Mouse (Mus musculus): ENCODE results near the gene Olfr447. TPM values are rescaled to one million over a fixed set of nuclear protein-coding genes. Genes with fewer than 3 reads are reported as not detected.
A peak's percentile ranks its signal among the peaks of the same experiment; 100 is the strongest.

Gene Olfr447
- not detected in 2 replicates for polyA plus RNA-seq (2015; fragmentation: Nextera tagmentation; extraction: Ambion mirVana)

DNA sequence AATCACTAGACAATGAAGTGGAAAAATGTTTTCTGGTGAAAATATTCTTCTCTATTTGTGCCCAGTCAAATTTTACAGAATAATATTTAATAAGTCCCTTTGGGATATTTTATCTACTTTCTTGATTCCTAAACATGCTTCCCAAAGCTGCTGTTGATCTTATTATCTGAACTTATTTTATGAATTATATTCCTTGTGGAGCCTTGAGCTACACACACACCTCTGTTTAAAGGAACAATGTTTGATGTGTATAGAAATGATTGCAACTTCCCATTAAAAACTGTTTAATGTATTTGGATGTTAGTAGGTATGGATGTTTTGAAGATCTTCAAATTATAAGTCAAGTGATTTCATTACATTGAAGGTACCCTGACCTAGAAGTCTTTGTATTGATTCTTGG, at the start of gene Olfr447:
Olfr447 (plus strand) TSS at position 301 of the 400 bp plus-strand sequence.
- ATAC-seq (replicated peaks) = no peak
- no peak within 1 kb of the TSS for H3K27ac ChIP-seq (replicated peaks)
- no peaks in the 10 kb centered on the region for H3K27me3 ChIP-seq
- no peak within 1 kb of the TSS for H3K4me2 ChIP-seq (replicated peaks)
- H3K4me3 ChIP-seq = no peak within 1 kb of the TSS
- no peaks in the 10 kb centered on the region for H3K36me3 ChIP-seq
- no peaks in the 10 kb centered on the region for H3K4me1 ChIP-seq
- H3K9me3 ChIP-seq = no peaks in the 10 kb centered on the region
- H3K9ac ChIP-seq (replicated peaks) = no peak within 1 kb of the TSS

GRCm38 (mm10) chr6:42860222-42860819, 48.4 kb upstream of the Olfr447 start:
- H3K27ac ChIP-seq (replicated peaks) = no peak overlapping the region
- H3K4me2 ChIP-seq (replicated peaks) = no peak overlapping the region
- H3K9ac ChIP-seq (replicated peaks) = no peak overlapping the region
- ATAC-seq (replicated peaks) = peak; percentile 77
- no peaks in the 10 kb centered on the region for H3K36me3 ChIP-seq
- H3K4me1 ChIP-seq = no peaks in the 10 kb centered on the region
- H3K4me3 ChIP-seq = no peak overlapping the region
- H3K9me3 ChIP-seq = no peaks in the 10 kb centered on the region
- WGBS = 14% methylated on average over 4 of the region's 4 CpGs
- H3K27me3 ChIP-seq = no peaks in the 10 kb centered on the region

- no peak for ATAC-seq (replicated peaks)
- Histone ChIP-seq H3K4me2 (replicated peaks) (no peak overlapping the region), H3K27ac (replicated peaks) (no peak overlapping the region), H3K4me1 (no peaks in the 10 kb centered on the region), H3K4me3 (no peak overlapping the region), H3K9ac (replicated peaks) (no peak overlapping the region), H3K9me3 (no peaks in the 10 kb centered on the region), H3K36me3 (no peaks in the 10 kb centered on the region), H3K27me3 (no peaks in the 10 kb centered on the region)
- WGBS = 70% methylated on average over 3 of the region's 3 CpGs
Observed at GRCm38 (mm10) chr6:42869695-42870094, 39.0 kb upstream of the Olfr447 start.

GRCm38 (mm10) chr6:42876323-42876722, 32.4 kb upstream of the Olfr447 start:
- no peak overlapping the region for H3K4me2 ChIP-seq (replicated peaks)
- H3K9me3 ChIP-seq = no peaks in the 10 kb centered on the region
- H3K4me3 ChIP-seq = no peak overlapping the region
- no peak overlapping the region for H3K9ac ChIP-seq (replicated peaks)
- H3K27ac ChIP-seq (replicated peaks) = no peak overlapping the region
- H3K36me3 ChIP-seq = no peaks in the 10 kb centered on the region
- no peaks in the 10 kb centered on the region for H3K27me3 ChIP-seq
- no peak for ATAC-seq (replicated peaks)
- no peaks in the 10 kb centered on the region for H3K4me1 ChIP-seq

DNA sequence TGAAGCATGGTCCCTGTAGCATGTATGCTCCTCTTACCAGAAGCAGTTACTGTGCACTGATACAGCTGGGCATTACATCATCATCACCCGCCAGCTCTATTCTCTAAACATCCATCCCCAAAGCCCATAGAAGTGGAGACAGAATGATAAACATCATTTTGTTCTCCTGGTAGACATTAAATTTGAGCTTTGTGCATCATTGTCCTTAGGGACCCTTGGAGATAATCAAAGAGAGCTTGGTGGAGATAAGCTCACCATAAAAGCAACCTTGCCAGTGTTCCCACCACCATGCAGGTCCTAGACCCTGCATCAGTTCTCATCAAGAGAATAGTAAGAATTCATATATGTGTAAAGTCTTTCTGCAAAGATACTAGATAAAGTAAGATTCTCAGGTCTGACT, 18.5 kb upstream of the Olfr447 start, which contains the start of gene Olfr448:
Olfr448 (plus strand) TSS at position 301 of the 400 bp plus-strand sequence.
- no peak within 1 kb of the TSS for H3K9ac ChIP-seq (replicated peaks)
- 100% methylated on average over 1 of the region's 1 CpGs for WGBS

DNA sequence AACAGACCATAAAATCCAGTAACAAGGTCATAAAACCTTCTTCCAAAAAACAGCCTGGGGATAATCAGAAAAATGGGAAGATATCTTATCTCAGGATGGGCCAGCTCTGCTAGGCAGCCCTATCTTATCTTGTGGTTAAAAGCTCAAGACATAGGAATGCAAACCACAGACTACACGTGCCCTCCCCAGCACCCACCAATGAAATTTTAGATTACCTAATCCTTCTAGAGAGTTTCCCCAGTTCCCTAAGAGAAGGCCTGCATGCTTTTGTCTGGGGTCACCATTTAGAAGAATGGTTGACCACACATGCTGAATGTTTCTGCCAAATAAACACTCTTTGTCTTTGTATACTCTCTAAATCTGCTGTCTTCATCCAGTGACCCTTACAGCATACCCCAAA, 8.3 kb upstream of the Olfr447 start:
- ATAC-seq (replicated peaks) = no peak
- 9% methylated on average over 1 of the region's 1 CpGs for WGBS
- Histone ChIP-seq H3K27ac (replicated peaks) (no peak overlapping the region), H3K4me3 (no peak overlapping the region), H3K4me2 (replicated peaks) (no peak overlapping the region), H3K4me1 (no peaks in the 10 kb centered on the region), H3K9ac (replicated peaks) (no peak overlapping the region), H3K36me3 (no peaks in the 10 kb centered on the region), H3K27me3 (no peaks in the 10 kb centered on the region), H3K9me3 (no peaks in the 10 kb centered on the region)

More for the DNA sequence above, 18.5 kb upstream of the Olfr447 start, which contains the start of gene Olfr448:
- H3K4me2 ChIP-seq (replicated peaks) = no peak within 1 kb of the TSS
- H3K27ac ChIP-seq (replicated peaks) = no peak within 1 kb of the TSS
- no peak within 1 kb of the TSS for H3K4me3 ChIP-seq
- ATAC-seq (replicated peaks) = no peak
- H3K27me3 ChIP-seq = no peaks in the 10 kb centered on the region
- no peaks in the 10 kb centered on the region for H3K4me1 ChIP-seq
- no peaks in the 10 kb centered on the region for H3K9me3 ChIP-seq
- H3K36me3 ChIP-seq = no peaks in the 10 kb centered on the region

DNA sequence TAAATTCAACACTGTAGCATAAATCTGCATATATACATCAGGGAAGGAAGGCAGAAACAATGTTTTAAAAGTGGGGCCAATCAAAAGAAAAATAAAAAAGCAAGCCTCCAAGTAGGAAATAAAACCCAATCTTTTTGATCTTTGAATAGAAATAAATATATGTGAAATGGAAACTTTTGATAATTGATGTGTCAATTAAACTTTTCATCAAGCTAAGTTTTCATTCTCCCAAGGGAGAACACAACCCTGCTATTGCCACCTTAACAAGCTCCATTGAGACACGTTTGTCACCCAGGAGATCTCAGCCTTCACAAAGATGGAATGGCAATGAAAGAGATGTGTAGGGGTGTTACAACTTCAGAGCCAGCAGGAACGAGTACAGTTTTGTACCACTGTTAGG, 12.4 kb downstream of the Olfr447 start, which contains the start of gene Olfr446:
Olfr446 (plus strand) TSS at position 301 of the 400 bp plus-strand sequence.
- Histone ChIP-seq H3K27me3 (no peaks in the 10 kb centered on the region), H3K4me1 (no peaks in the 10 kb centered on the region), H3K27ac (replicated peaks) (no peak within 1 kb of the TSS), H3K4me2 (replicated peaks) (no peak within 1 kb of the TSS), H3K9me3 (no peaks in the 10 kb centered on the region), H3K36me3 (no peaks in the 10 kb centered on the region), H3K9ac (replicated peaks) (no peak within 1 kb of the TSS), H3K4me3 (no peak within 1 kb of the TSS)
- WGBS = 76% methylated on average over 2 of the region's 2 CpGs
- ATAC-seq (replicated peaks) = no peak

DNA sequence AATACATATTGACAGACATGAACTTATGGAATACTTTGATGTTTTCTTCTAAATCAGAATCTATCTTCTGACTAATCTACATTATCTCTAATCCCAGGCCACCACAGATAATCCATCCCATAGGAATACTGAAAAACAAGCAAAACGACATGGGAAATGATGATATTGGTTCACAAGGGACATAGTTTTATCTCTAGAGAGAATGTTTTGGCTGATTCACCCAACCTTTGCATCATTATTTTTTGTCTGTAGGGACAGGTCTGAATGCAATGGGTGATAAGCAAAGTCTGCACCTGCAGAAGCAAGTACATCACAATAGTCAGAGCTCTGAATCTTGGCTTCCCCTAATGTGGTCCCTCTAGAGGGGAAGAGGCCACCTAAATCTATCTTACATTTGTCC, 40.1 kb downstream of the Olfr447 start, which contains the start of gene Olfr444:
Olfr444 (plus strand) TSS at position 301 of the 400 bp plus-strand sequence.
- Histone ChIP-seq H3K4me2 (replicated peaks) (no peak within 1 kb of the TSS), H3K4me1 (no peaks in the 10 kb centered on the region), H3K9me3 (no peaks in the 10 kb centered on the region), H3K36me3 (no peaks in the 10 kb centered on the region), H3K9ac (replicated peaks) (no peak within 1 kb of the TSS), H3K27ac (replicated peaks) (no peak within 1 kb of the TSS), H3K27me3 (no peaks in the 10 kb centered on the region), H3K4me3 (no peak within 1 kb of the TSS)
- ATAC-seq (replicated peaks) = no peak
- WGBS = 81% methylated on average over 1 of the region's 1 CpGs

Other genes starting within 250 kb of the Olfr447 start
- gene Tcaf1, start 198.8 kb upstream of the Olfr447 start, polyA plus RNA-seq (2015; fragmentation: Nextera tagmentation; extraction: Ambion mirVana) = 206 and 210 TPM in 2 replicates
- not detected in 2 replicates for gene Olfr453, start 169.5 kb upstream of the Olfr447 start, polyA plus RNA-seq (2015; fragmentation: Nextera tagmentation; extraction: Ambion mirVana)
- gene Olfr38, start 152.5 kb upstream of the Olfr447 start, polyA plus RNA-seq (2015; fragmentation: Nextera tagmentation; extraction: Ambion mirVana) = not detected in 2 replicates
- not detected in 2 replicates for gene Olfr452, start 123.8 kb upstream of the Olfr447 start, polyA plus RNA-seq (2015; fragmentation: Nextera tagmentation; extraction: Ambion mirVana)
- gene Olfr450, start 96.9 kb upstream of the Olfr447 start, polyA plus RNA-seq (2015; fragmentation: Nextera tagmentation; extraction: Ambion mirVana) = not detected in 2 replicates
- not detected in 2 replicates for gene Olfr449, start 74.5 kb upstream of the Olfr447 start, polyA plus RNA-seq (2015; fragmentation: Nextera tagmentation; extraction: Ambion mirVana)
- not detected in 2 replicates for gene Olfr448, start 18.4 kb upstream of the Olfr447 start, polyA plus RNA-seq (2015; fragmentation: Nextera tagmentation; extraction: Ambion mirVana)
- gene Olfr446, start 12.5 kb downstream of the Olfr447 start, polyA plus RNA-seq (2015; fragmentation: Nextera tagmentation; extraction: Ambion mirVana) = not detected in 2 replicates
- gene Olfr444, start 40.2 kb downstream of the Olfr447 start, polyA plus RNA-seq (2015; fragmentation: Nextera tagmentation; extraction: Ambion mirVana) = not detected in 2 replicates
- not detected in 2 replicates for gene Olfr441, start 197.5 kb downstream of the Olfr447 start, polyA plus RNA-seq (2015; fragmentation: Nextera tagmentation; extraction: Ambion mirVana)
- gene Olfr237-ps1, start 237.7 kb downstream of the Olfr447 start, polyA plus RNA-seq (2015; fragmentation: Nextera tagmentation; extraction: Ambion mirVana) = not detected in 2 replicates

Measured in forebrain, embryonic 15.5 days (tissue).